Mouse (Mus musculus): ENCODE measurements around the gene Cdx2. TPM values are rescaled to one million over a fixed set of nuclear protein-coding genes. Genes with fewer than 3 reads are reported as not detected.

Cdx2 gene
- polyA plus RNA-seq, 1 experiment from 2014 or later: not detected

DNA sequence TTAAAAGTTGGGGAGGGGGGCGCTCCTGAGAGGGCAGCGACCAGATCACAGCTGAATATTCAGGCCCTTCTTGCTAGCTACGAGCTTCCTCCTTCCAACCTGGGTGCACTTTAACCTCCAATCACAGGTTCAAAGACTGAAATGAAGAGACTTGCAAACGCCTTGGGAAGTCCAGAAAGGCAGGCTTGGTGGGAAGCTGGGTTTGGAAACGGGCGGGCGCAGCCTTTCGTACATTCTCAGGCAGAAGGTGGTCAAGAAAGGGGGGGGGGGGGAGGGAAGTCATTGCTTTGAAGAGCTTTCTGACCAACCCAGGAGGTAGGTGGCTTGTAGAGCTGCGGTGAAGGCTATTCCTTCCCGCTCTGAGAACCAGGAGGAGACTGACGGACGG lies 322 bp upstream of the Cdx2 start:
- Histone ChIP-seq H3K27ac (ENCODE audit: low read length) (no peak overlapping the region), H3K36me3 (ENCODE audit: control insufficient read depth, insufficient read depth, low read length) (no peaks in the 10 kb centered on the region), H3K9me3 (ENCODE audit: control insufficient read depth, low read length) (no peaks in the 10 kb centered on the region), H3K4me3 (ENCODE audit: low read length) (no peak overlapping the region), H3K9ac (ENCODE audit: low read length) (no peak overlapping the region), H3K27me3 (ENCODE audit: control insufficient read depth, insufficient read depth, low read depth, low read length) (peaks cover 97% of the 10 kb centered on the region), H3K4me2 (ENCODE audit: low read depth, low read length) (no peak overlapping the region), H3K4me1 (replicated peaks; ENCODE audit: control insufficient read depth, insufficient read depth, low read length) (peaks cover 5% of the 10 kb centered on the region; the same call in 1 of the 2 replicates)
- WGBS: 3% methylated on average over 12 of the region's 12 CpGs
- no peak for ATAC-seq (ENCODE audit: low read depth)

DNA sequence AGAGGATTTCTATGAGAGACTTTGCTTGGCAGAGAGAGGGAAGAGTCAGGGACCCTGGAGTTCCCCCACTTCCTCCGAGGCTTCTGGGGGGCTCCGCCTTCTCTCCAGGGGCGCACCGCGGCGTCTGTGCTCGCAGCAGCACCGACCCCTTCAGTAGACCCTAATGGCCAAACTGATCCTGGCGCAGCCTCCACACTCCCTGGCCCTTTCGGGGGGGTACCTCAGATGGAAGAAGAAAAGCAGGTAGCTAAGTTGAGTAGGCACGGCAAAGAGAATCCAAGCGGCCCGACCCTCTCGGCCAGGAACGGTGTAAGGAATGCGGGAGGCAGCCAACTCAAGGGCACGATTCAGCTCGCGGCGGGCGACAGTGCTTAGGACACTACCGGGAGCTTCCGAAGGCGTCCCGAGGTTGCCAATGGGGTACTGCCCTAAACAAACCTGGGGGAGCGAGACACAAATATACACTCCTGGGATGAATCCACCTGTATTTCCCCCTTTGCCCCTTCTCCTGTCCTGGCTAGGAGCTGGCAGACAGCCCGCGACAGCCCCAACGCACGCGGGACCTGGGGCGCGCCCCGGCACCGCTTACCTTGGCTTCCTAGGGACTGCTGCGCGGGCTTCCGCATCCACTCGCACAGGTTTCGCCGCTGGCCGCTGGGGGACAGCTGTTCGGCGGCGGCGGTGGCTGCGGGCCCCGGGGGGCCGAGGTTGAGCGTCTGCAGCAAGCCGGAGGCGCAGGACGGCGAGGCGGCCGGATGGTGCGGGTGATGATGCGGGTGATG lies 1.0 kb downstream of the Cdx2 start:
- Histone ChIP-seq H3K4me3 (ENCODE audit: low read length) (no peak overlapping the region), H3K4me1 (replicated peaks; ENCODE audit: control insufficient read depth, insufficient read depth, low read length) (peaks cover 5% of the 10 kb centered on the region; the same call in 1 of the 2 replicates), H3K27ac (ENCODE audit: low read length) (no peak overlapping the region), H3K27me3 (ENCODE audit: control insufficient read depth, insufficient read depth, low read depth, low read length) (peaks cover 98% of the 10 kb centered on the region), H3K36me3 (ENCODE audit: control insufficient read depth, insufficient read depth, low read length) (no peaks in the 10 kb centered on the region), H3K9ac (ENCODE audit: low read length) (no peak overlapping the region), H3K9me3 (ENCODE audit: control insufficient read depth, low read length) (no peaks in the 10 kb centered on the region), H3K4me2 (ENCODE audit: low read depth, low read length) (peak overlapping the region; percentile 3; the same call in 1 of the 2 replicates)
- no peak for ATAC-seq (ENCODE audit: low read depth)
- under 1% methylated on average over 56 of the region's 58 CpGs for WGBS

DNA sequence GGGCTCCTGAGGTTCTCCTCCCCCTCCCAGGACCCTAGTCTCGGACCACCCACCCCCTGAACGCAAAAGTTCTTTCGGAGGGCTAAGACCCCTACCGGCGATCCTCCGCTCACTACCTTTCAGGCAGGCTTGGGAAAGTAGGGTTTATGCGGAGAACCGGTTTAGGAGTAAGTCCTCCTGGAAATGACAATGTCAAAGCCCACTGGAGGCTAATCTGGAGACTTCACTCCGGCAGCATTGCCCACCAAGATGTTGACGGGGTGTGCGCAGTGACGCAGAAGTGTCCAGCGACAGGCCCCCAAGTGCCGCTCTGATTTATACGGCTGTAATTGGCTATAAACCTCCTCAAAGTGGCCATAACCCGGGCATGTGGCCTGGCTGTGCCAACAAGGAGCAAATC lies 1.9 kb downstream of the Cdx2 start:
- H3K9ac ChIP-seq (ENCODE audit: low read length): no peak overlapping the region
- H3K9me3 ChIP-seq (ENCODE audit: control insufficient read depth, low read length): no peaks in the 10 kb centered on the region
- WGBS: 2% methylated on average over 16 of the region's 16 CpGs
- H3K27ac ChIP-seq (ENCODE audit: low read length): no peak overlapping the region
- no peak overlapping the region for H3K4me3 ChIP-seq (ENCODE audit: low read length)
- H3K27me3 ChIP-seq (ENCODE audit: control insufficient read depth, insufficient read depth, low read depth, low read length): peaks cover 98% of the 10 kb centered on the region
- no peaks in the 10 kb centered on the region for H3K36me3 ChIP-seq (ENCODE audit: control insufficient read depth, insufficient read depth, low read length)
- H3K4me1 ChIP-seq (replicated peaks; ENCODE audit: control insufficient read depth, insufficient read depth, low read length): peaks cover 5% of the 10 kb centered on the region
- H3K4me2 ChIP-seq (ENCODE audit: low read depth, low read length): no peak overlapping the region
- ATAC-seq (ENCODE audit: low read depth): no peak

DNA sequence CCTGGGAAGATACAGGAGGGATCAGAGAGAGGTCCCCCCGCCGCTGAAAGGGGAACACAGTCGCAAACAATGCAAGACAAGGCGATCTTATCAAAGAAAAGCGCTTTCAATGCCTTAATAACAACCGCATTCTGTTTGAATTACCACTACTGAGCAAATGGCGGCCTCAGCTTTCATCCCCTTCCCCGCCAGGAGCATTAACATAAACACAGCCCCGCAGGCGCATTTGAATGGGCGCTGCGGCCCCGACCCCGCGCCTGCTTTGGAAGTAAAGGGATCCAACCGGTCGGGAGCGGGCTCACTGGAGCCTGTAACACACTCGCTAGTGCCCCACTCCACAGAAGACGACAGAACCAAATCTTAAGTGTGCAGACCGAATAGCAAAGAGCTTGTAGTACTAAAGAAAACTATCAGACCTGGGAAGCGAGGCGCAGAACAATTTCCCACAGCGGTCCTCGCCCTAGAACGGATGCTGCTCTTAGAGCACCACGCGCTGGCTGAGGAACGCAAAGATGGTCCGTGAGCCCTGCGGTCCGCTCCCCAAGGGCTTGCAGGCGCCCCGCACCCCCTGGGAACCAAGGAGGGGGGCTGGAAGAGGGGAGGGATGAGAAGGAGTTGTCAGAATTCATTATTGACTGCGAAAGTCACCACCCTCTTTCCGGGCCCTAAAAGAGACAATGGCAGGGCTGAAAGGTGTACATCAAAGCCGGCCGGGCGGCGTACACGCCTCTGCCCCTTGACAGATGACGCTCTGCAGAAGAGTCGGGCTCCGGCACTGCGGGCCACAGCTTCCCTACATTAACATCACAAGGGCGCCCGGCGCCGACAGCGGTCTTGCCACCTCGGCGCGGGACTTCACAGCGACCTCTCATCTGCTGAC lies 2.6 kb downstream of the Cdx2 start:
- Histone ChIP-seq H3K9ac (ENCODE audit: low read length) (no peak overlapping the region), H3K36me3 (ENCODE audit: control insufficient read depth, insufficient read depth, low read length) (no peaks in the 10 kb centered on the region), H3K9me3 (ENCODE audit: control insufficient read depth, low read length) (no peaks in the 10 kb centered on the region), H3K4me2 (ENCODE audit: low read depth, low read length) (no peak overlapping the region), H3K27me3 (ENCODE audit: control insufficient read depth, insufficient read depth, low read depth, low read length) (peaks cover 99% of the 10 kb centered on the region), H3K27ac (ENCODE audit: low read length) (no peak overlapping the region), H3K4me1 (replicated peaks; ENCODE audit: control insufficient read depth, insufficient read depth, low read length) (peaks cover 10% of the 10 kb centered on the region), H3K4me3 (ENCODE audit: low read length) (no peak overlapping the region)
- ATAC-seq (ENCODE audit: low read depth): no peak
- WGBS: under 1% methylated on average over 53 of the region's 54 CpGs

DNA sequence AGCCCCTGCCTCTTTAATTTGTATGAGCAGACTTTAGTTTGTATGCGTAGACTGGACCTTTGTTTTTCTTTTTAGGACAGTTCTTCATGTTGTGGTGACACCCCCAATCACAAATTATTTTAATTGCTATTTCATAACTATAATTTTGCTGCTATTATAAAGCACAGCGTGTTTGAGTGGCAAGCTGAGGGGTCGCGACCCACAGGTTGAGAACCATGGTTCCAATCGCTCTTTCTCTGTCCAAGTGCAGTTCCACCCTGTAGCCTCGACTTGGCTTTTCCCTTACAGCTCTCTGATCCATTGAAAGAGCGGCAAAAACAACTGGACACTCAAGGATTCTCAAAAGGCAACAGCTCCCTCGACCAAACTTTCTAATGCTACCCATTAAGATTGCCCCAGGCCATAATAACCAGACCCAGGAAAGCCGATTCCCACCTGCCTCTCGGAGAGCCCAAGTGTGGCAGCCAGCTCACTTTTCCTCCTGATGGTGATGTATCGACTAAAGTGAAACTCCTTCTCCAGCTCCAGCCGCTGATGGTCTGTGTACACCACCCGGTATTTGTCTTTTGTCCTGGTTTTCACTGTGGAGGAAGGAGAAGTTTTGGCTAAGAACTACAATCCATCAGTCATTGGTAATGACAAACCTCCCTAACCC lies 4.2 kb downstream of the Cdx2 start:
- 4% methylated on average over 13 of the region's 13 CpGs for WGBS
- H3K9ac ChIP-seq (ENCODE audit: low read length): no peak overlapping the region
- H3K27ac ChIP-seq (ENCODE audit: low read length): no peak overlapping the region
- no peak overlapping the region for H3K4me2 ChIP-seq (ENCODE audit: low read depth, low read length)
- peaks cover 99% of the 10 kb centered on the region for H3K27me3 ChIP-seq (ENCODE audit: control insufficient read depth, insufficient read depth, low read depth, low read length)
- no peaks in the 10 kb centered on the region for H3K9me3 ChIP-seq (ENCODE audit: control insufficient read depth, low read length)
- H3K4me3 ChIP-seq (ENCODE audit: low read length): no peak overlapping the region
- peaks cover 11% of the 10 kb centered on the region for H3K4me1 ChIP-seq (replicated peaks; ENCODE audit: control insufficient read depth, insufficient read depth, low read length)
- H3K36me3 ChIP-seq (ENCODE audit: control insufficient read depth, insufficient read depth, low read length): no peaks in the 10 kb centered on the region
- no peak for ATAC-seq (ENCODE audit: low read depth)

DNA sequence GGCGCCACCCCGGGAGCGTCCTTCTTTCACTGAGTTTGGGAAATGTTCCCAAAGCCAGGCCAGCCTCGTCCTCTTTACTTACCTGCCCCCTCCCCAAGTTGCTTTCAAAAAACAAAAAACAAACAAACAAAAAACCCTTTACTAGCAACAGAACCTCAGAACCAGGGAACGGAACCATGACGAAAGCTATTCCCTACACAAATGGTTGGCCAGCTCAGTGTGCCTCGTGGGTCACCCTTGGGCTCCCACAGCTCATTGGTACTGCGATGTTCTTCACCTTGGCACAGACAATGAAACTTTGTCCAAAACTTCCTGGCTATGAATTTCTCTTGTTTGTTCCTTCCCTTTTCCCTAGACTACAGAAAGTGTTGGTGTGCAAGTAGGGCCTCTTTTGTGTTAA lies 4.9 kb downstream of the Cdx2 start:
- H3K27ac ChIP-seq (ENCODE audit: low read length): no peak overlapping the region
- WGBS: 5% methylated on average over 8 of the region's 8 CpGs
- ATAC-seq (ENCODE audit: low read depth): no peak

DNA sequence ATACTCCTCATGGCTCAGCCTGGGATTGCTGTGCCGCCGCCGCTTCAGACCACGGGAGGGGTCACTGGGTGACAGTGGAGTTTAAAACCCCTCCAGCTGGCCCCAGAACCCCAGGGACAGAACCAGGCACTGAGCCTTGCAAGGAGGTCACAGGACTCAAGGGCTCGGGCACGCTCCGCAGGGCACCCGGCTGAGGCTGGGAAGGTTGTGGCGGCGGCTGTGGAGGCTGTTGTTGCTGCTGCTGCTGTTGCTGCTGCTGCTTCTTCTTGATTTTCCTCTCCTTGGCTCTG lies 5.3 kb downstream of the Cdx2 start:
- Histone ChIP-seq H3K4me3 (ENCODE audit: low read length) (no peak overlapping the region), H3K36me3 (ENCODE audit: control insufficient read depth, insufficient read depth, low read length) (no peaks in the 10 kb centered on the region), H3K4me2 (ENCODE audit: low read depth, low read length) (no peak overlapping the region), H3K4me1 (replicated peaks; ENCODE audit: control insufficient read depth, insufficient read depth, low read length) (peaks cover 9% of the 10 kb centered on the region), H3K9me3 (ENCODE audit: control insufficient read depth, low read length) (no peaks in the 10 kb centered on the region), H3K27me3 (ENCODE audit: control insufficient read depth, insufficient read depth, low read depth, low read length) (peaks cover 96% of the 10 kb centered on the region), H3K27ac (ENCODE audit: low read length) (no peak overlapping the region), H3K9ac (ENCODE audit: low read length) (no peak overlapping the region)
- ATAC-seq (ENCODE audit: low read depth): no peak
- under 1% methylated on average over 10 of the region's 10 CpGs for WGBS

More for the DNA sequence above, 4.9 kb downstream of the Cdx2 start:
- Histone ChIP-seq H3K4me2 (ENCODE audit: low read depth, low read length) (no peak overlapping the region), H3K27me3 (ENCODE audit: control insufficient read depth, insufficient read depth, low read depth, low read length) (peaks cover 99% of the 10 kb centered on the region), H3K36me3 (ENCODE audit: control insufficient read depth, insufficient read depth, low read length) (no peaks in the 10 kb centered on the region), H3K9ac (ENCODE audit: low read length) (no peak overlapping the region), H3K4me3 (ENCODE audit: low read length) (no peak overlapping the region), H3K4me1 (replicated peaks; ENCODE audit: control insufficient read depth, insufficient read depth, low read length) (peaks cover 11% of the 10 kb centered on the region), H3K9me3 (ENCODE audit: control insufficient read depth, low read length) (no peaks in the 10 kb centered on the region)

DNA sequence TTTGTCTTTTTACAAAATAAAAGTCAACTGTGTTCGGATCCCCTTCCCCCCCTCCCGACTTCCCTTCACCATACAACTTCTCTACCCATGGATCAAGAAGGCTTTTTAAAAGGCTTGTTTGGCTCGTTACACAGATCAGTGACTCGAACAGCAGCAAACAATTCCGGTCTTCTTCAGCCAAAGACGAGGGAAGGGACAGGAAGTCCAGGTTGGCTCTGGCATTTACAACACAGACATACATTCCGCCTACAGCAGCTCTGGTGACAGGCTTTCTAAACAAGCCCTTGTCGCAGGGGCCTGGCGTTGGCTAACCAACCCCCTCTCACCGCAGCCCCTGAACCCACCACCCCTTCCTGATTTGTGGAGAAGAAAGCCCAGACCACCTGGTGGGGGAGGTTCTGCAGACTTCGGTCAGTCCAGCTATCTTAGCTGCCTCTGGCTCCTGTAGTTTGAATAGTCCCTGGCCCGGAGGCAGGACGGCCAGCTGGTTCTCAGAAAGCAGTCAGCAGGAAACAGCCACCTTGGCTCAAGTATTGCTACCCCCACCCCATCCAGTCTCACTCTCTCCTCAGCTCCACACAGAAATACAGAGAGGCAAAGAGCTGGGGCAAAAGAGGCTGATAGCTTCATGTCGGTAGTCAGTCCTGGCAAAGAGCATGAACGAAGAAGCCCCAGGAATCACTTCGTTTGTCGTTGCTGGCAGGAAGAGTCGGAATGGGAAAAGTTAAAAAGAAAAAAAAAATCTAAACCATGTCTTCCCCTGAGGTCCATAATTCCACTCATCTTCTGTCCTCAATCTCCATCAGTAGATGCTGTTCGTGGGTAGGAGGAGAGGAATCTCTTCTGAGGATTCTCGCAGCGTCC lies 5.9 kb downstream of the Cdx2 start:
- H3K36me3 ChIP-seq (ENCODE audit: control insufficient read depth, insufficient read depth, low read length): no peaks in the 10 kb centered on the region
- no peak overlapping the region for H3K27ac ChIP-seq (ENCODE audit: low read length)
- ATAC-seq (ENCODE audit: low read depth): no peak
- H3K9ac ChIP-seq (ENCODE audit: low read length): no peak overlapping the region
- peaks cover 92% of the 10 kb centered on the region for H3K27me3 ChIP-seq (ENCODE audit: control insufficient read depth, insufficient read depth, low read depth, low read length)
- WGBS: 3% methylated on average over 21 of the region's 21 CpGs
- H3K4me3 ChIP-seq (ENCODE audit: low read length): no peak overlapping the region
- no peaks in the 10 kb centered on the region for H3K9me3 ChIP-seq (ENCODE audit: control insufficient read depth, low read length)
- peaks cover 7% of the 10 kb centered on the region for H3K4me1 ChIP-seq (replicated peaks; ENCODE audit: control insufficient read depth, insufficient read depth, low read length)
- no peak overlapping the region for H3K4me2 ChIP-seq (ENCODE audit: low read depth, low read length)
